Mouse (Mus musculus) A20 (cell line): ENCODE results near the gene Ppp1r9b.

Experiments used
- DNase-seq: peaks from one replicate; pipeline ENCODE4 v3.0.0-alpha.2; 2011; ENCODE audit warnings: low read depth, low spot score

Ppp1r9b gene

DNA sequence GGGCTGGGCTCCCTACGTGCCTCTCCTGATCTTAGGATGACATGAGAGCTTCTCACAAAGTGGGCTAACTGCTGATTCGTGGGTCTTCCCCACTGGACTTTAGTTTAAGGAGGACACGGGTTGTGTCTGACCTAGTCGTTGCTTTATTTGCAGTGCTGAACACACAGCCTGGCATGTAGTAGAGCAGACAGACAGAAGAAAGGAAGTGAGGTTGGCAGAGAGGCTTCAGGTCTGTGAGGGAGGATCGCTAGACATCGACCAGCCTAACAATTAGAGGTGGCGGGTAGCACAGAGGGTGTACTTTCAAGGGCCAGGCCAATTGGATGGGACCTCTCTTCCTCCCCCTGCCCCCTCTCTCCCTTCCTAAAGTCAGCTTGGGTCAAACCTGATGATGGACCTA is 52.8 kb downstream of the Ppp1r9b start:
- DNase-seq = no peak

DNA sequence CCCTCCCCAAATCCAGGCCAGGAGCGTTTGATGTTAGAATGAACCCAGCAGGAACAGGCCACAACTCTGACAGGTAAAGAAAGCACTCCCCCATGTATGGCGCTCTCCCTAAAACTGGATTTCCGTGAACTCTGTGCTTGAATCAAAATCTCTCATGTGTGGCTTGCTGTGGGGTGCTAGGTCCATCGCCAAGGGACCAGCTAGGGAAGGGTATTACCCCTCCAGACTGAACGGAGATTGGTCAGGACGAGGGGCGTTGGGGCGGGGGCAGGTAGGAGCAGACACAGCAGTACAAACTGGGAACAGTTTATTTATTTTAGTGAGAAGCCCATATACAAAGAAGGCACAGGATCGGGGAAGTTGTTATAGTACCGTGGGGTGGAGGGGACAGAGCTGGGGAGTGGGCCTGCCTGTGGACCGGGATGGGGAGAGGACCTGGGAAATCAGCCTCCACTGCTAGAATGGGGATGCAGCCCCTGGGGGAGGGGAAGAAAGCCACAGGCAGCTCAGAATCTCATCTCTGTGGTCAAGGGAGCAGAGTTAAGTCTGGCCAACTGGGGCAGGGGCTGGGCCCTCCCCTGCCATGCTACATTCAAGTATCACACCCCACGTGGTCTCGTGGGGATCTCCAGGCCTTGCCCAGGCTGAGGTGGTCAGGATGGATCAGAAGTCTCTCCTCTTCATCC is 53.5 kb downstream of the Ppp1r9b start:
- no peak for DNase-seq

DNA sequence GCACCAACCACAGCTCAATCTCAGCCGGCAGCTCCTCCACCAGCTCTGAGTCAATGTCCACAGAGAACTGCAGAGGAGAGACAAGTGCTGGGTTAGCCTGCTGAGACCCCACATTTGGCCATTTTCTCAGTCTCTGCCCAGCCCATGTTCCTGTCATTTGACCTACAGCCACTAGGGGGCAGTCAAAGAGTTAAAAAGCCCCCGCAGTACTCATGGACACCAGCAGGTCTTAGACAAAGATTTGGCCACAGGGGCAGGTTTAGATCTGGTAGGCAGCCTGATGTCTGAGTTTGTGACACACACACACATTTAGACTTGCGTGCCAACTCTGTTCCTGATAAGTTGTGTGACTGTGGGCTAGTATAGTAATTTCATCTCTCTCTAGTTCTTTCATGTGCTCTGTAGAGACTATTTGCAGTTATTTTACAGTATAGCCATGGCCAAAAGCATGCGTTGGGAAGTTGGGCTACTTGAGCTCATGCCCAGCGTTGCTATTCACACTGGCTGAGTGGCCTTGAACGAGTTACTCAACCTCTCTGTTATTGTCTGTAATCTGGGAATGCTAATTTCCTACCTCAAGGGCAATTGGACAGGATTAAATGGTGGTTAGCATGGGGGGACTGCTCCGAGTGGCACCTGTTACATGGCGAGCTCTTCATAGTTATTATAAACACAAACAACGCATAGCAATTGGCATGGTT is 56.3 kb downstream of the Ppp1r9b start:
- DNase-seq = peak; percentile 72

DNA sequence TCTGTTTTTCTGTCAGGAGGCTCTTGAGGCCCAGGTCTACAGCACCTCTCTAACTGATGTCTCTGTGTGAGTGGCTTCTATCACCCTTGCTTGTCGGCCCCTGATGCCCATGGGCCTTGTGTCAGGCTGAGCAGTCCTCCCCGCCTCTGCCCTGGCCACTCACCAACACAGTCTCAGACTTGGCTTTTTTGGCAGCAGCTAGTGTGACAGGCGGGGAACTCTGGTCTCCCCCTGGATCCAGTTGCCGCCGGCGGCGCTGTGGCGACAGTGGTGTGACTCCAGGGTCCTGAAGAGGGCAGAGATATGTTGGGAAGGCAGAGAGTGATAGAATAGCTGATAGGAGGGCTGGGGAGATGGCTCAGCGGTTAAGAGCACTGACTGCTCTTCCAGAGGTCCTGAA is 62.2 kb downstream of the Ppp1r9b start:
- no peak for DNase-seq
